Mouse (Mus musculus) liver, embryonic 13.5 days (tissue): ENCODE data around the gene Vmac. TPM values are rescaled to one million over a fixed set of nuclear protein-coding genes. Genes with fewer than 3 reads are reported as not detected.

Source experiments
- polyA plus RNA-seq: library from polyadenylated mRNA; unstranded; fragments of >200 nt; fragmentation: Nextera tagmentation; extraction: Ambion mirVana; gene quantifications from 2 replicates; pipeline ENCODE4 v1.2.1, GENCODE M21; 2015

Gene Vmac
- polyA plus RNA-seq, 1 experiment from 2014 or later, result 2.6 TPM

Other genes starting within 250 kb of the Vmac start
- 6.2 and 7.6 TPM in 2 replicates for gene Ptprs, start 241.5 kb downstream of the Vmac start, polyA plus RNA-seq
- not detected in 2 replicates for gene Znrf4, start 205.6 kb downstream of the Vmac start, polyA plus RNA-seq
- 0.08 and 0.14 TPM in 2 replicates for gene Gm20219, start 163.6 kb downstream of the Vmac start, polyA plus RNA-seq
- 37.5 and 40.7 TPM in 2 replicates for gene Safb2, start 133.4 kb downstream of the Vmac start, polyA plus RNA-seq
- 44.4 and 59.7 TPM in 2 replicates for gene Safb, start 133.2 kb downstream of the Vmac start, polyA plus RNA-seq
- 157 and 167 TPM in 2 replicates for gene 2410015M20Rik, start 108.3 kb downstream of the Vmac start, polyA plus RNA-seq
- gene Rpl36, start 104.6 kb downstream of the Vmac start, polyA plus RNA-seq, result 1,217 and 1,404 TPM in 2 replicates
- gene Lonp1, start 91.1 kb downstream of the Vmac start, polyA plus RNA-seq, result 41.0 and 42.2 TPM in 2 replicates
- gene Catsperd, start 89.9 kb downstream of the Vmac start, polyA plus RNA-seq, result 0.37 and 0.64 TPM in 2 replicates
- gene Ranbp3, start 44.7 kb downstream of the Vmac start, polyA plus RNA-seq, result 49.6 and 50.8 TPM in 2 replicates
- 229 and 268 TPM in 2 replicates for gene Ndufa11, start 255 bp downstream of the Vmac start, polyA plus RNA-seq
- gene Nrtn, start 39.5 kb upstream of the Vmac start, polyA plus RNA-seq, result 1.00 and 1.0 TPM in 2 replicates
- gene Dus3l, start 46.7 kb upstream of the Vmac start, polyA plus RNA-seq, result 17.2 and 17.5 TPM in 2 replicates
- gene Prr22, start 52.2 kb upstream of the Vmac start, polyA plus RNA-seq, result 0.45 and 0.61 TPM in 2 replicates
- gene Rfx2, start 113.0 kb upstream of the Vmac start, polyA plus RNA-seq, result 10.1 and 10.7 TPM in 2 replicates
- not detected in 2 replicates for gene Acsbg2, start 156.4 kb upstream of the Vmac start, polyA plus RNA-seq
- 0.03 and 0.08 TPM in 2 replicates for gene 1700061G19Rik, start 157.5 kb upstream of the Vmac start, polyA plus RNA-seq
- 11.0 and 12.1 TPM in 2 replicates for gene Mllt1, start 217.4 kb upstream of the Vmac start, polyA plus RNA-seq